Mouse (Mus musculus): ENCODE measurements around the gene Galc. TPM values are rescaled to one million over a fixed set of nuclear protein-coding genes. Genes with fewer than 3 reads are reported as not detected.

Galc gene
- polyA plus RNA-seq, 1 experiment, result 0.93 TPM

- H3K4me1 ChIP-seq, result no peaks in the 10 kb centered on the region
- H3K9me3 ChIP-seq, result no peaks in the 10 kb centered on the region
- H3K4me3 ChIP-seq (replicated peaks), result no peak overlapping the region
- peaks cover 6% of the 10 kb centered on the region for H3K36me3 ChIP-seq (replicated peaks; ENCODE audit: low read length)
- no peaks in the 10 kb centered on the region for H3K27me3 ChIP-seq (replicated peaks)
- TF ChIP-seq FLI1 (IDR thresholded peaks at IDR 0.05; ENCODE audit: low read length) (no peak), GATA1 (IDR thresholded peaks at IDR 0.05; ENCODE audit: borderline replicate concordance, low read length) (no peak)
Observed at GRCm38 (mm10) chr12:98197401-98197800, 61.9 kb downstream of the Galc start.

GRCm38 (mm10) chr12:98190201-98190600 lies 69.1 kb downstream of the Galc start:
- H3K4me3 ChIP-seq (replicated peaks), result no peak overlapping the region
- H3K36me3 ChIP-seq (replicated peaks; ENCODE audit: low read length), result no peaks in the 10 kb centered on the region
- H3K4me1 ChIP-seq, result no peaks in the 10 kb centered on the region
- H3K27me3 ChIP-seq (replicated peaks), result no peaks in the 10 kb centered on the region
- H3K9me3 ChIP-seq, result no peaks in the 10 kb centered on the region
- no peak for TF ChIP-seq FLI1 (IDR thresholded peaks at IDR 0.05; ENCODE audit: low read length)
- TF ChIP-seq GATA1 (IDR thresholded peaks at IDR 0.05; ENCODE audit: borderline replicate concordance, low read length), result no peak

- Histone ChIP-seq H3K9me3 (no peaks in the 10 kb centered on the region), H3K4me3 (replicated peaks) (no peak overlapping the region), H3K27me3 (replicated peaks) (no peaks in the 10 kb centered on the region), H3K4me1 (no peaks in the 10 kb centered on the region), H3K36me3 (replicated peaks; ENCODE audit: low read length) (no peaks in the 10 kb centered on the region)
- no peak for TF ChIP-seq FLI1 (IDR thresholded peaks at IDR 0.05; ENCODE audit: low read length)
- TF ChIP-seq GATA1 (IDR thresholded peaks at IDR 0.05; ENCODE audit: borderline replicate concordance, low read length), result no peak
Observed at GRCm38 (mm10) chr12:98189096-98189495, 70.2 kb downstream of the Galc start.

GRCm38 (mm10) chr12:98187186-98187899 lies 71.9 kb downstream of the Galc start:
- Histone ChIP-seq H3K9me3 (no peaks in the 10 kb centered on the region), H3K4me1 (no peaks in the 10 kb centered on the region), H3K27me3 (replicated peaks) (no peaks in the 10 kb centered on the region), H3K4me3 (replicated peaks) (no peak overlapping the region), H3K36me3 (replicated peaks; ENCODE audit: low read length) (no peaks in the 10 kb centered on the region)
- TF ChIP-seq FLI1 (IDR thresholded peaks at IDR 0.05; ENCODE audit: low read length) (no peak), GATA1 (IDR thresholded peaks at IDR 0.05; ENCODE audit: borderline replicate concordance, low read length) (no peak)

GRCm38 (mm10) chr12:98181729-98182128 lies 77.5 kb downstream of the Galc start:
- no peak for TF ChIP-seq FLI1 (IDR thresholded peaks at IDR 0.05; ENCODE audit: low read length)
- no peak for TF ChIP-seq GATA1 (IDR thresholded peaks at IDR 0.05; ENCODE audit: borderline replicate concordance, low read length)
- Histone ChIP-seq H3K27me3 (replicated peaks) (peaks cover 4% of the 10 kb centered on the region), H3K9me3 (no peaks in the 10 kb centered on the region), H3K36me3 (replicated peaks; ENCODE audit: low read length) (no peaks in the 10 kb centered on the region), H3K4me3 (replicated peaks) (no peak overlapping the region), H3K4me1 (0 out of 2 replicates have a peak, but pooled peaks cover 4% of the 10 kb centered on the region)

- no peaks in the 10 kb centered on the region for H3K36me3 ChIP-seq (replicated peaks; ENCODE audit: low read length)
- 0 out of 2 replicates have a peak, but pooled peaks cover 4% of the 10 kb centered on the region for H3K4me1 ChIP-seq
- H3K4me3 ChIP-seq (replicated peaks), result no peak overlapping the region
- TF ChIP-seq FLI1 (IDR thresholded peaks at IDR 0.05; ENCODE audit: low read length) (no peak), GATA1 (IDR thresholded peaks at IDR 0.05; ENCODE audit: borderline replicate concordance, low read length) (no peak)
- no peaks in the 10 kb centered on the region for H3K9me3 ChIP-seq
- H3K27me3 ChIP-seq (replicated peaks), result peaks cover 4% of the 10 kb centered on the region
Observed at GRCm38 (mm10) chr12:98180807-98181206, 78.5 kb downstream of the Galc start.

- Histone ChIP-seq H3K36me3 (replicated peaks; ENCODE audit: low read length) (no peaks in the 10 kb centered on the region), H3K4me3 (replicated peaks) (no peak overlapping the region), H3K9me3 (no peaks in the 10 kb centered on the region), H3K4me1 (0 out of 2 replicates have a peak, but pooled peaks cover 4% of the 10 kb centered on the region), H3K27me3 (replicated peaks) (peaks cover 4% of the 10 kb centered on the region)
- TF ChIP-seq GATA1 (IDR thresholded peaks at IDR 0.05; ENCODE audit: borderline replicate concordance, low read length), result no peak
Observed at GRCm38 (mm10) chr12:98180235-98180800, 78.9 kb downstream of the Galc start.

- H3K36me3 ChIP-seq (replicated peaks; ENCODE audit: low read length), result no peaks in the 10 kb centered on the region
- H3K27me3 ChIP-seq (replicated peaks), result peaks cover 4% of the 10 kb centered on the region
- TF ChIP-seq FLI1 (IDR thresholded peaks at IDR 0.05; ENCODE audit: low read length) (no peak), GATA1 (IDR thresholded peaks at IDR 0.05; ENCODE audit: borderline replicate concordance, low read length) (no peak)
- 0 out of 2 replicates have a peak, but pooled peaks cover 4% of the 10 kb centered on the region for H3K4me1 ChIP-seq
- no peaks in the 10 kb centered on the region for H3K9me3 ChIP-seq
- no peak overlapping the region for H3K4me3 ChIP-seq (replicated peaks)
Observed at GRCm38 (mm10) chr12:98179496-98179895, 79.8 kb downstream of the Galc start.

GRCm38 (mm10) chr12:98176632-98177031 lies 82.6 kb downstream of the Galc start:
- Histone ChIP-seq H3K4me1 (0 out of 2 replicates have a peak, but pooled peaks cover 2% of the 10 kb centered on the region), H3K27me3 (replicated peaks) (peaks cover 4% of the 10 kb centered on the region), H3K4me3 (replicated peaks) (no peak overlapping the region), H3K36me3 (replicated peaks; ENCODE audit: low read length) (no peaks in the 10 kb centered on the region), H3K9me3 (peaks cover 12% of the 10 kb centered on the region)
- TF ChIP-seq FLI1 (IDR thresholded peaks at IDR 0.05; ENCODE audit: low read length) (no peak), GATA1 (IDR thresholded peaks at IDR 0.05; ENCODE audit: borderline replicate concordance, low read length) (no peak)

- Histone ChIP-seq H3K4me1 (no peaks in the 10 kb centered on the region), H3K4me3 (replicated peaks) (no peak overlapping the region), H3K9me3 (0 out of 2 replicates have a peak, but pooled peaks cover 3% of the 10 kb centered on the region), H3K36me3 (replicated peaks; ENCODE audit: low read length) (no peaks in the 10 kb centered on the region), H3K27me3 (replicated peaks) (no peaks in the 10 kb centered on the region)
- no peak for TF ChIP-seq GATA1 (IDR thresholded peaks at IDR 0.05; ENCODE audit: borderline replicate concordance, low read length)
- no peak for TF ChIP-seq FLI1 (IDR thresholded peaks at IDR 0.05; ENCODE audit: low read length)
Observed at GRCm38 (mm10) chr12:98161901-98162300, 97.4 kb downstream of the Galc start.

Measured in megakaryocyte, embryonic 14.5 days (primary cell).